In the genomic region with DNA sequence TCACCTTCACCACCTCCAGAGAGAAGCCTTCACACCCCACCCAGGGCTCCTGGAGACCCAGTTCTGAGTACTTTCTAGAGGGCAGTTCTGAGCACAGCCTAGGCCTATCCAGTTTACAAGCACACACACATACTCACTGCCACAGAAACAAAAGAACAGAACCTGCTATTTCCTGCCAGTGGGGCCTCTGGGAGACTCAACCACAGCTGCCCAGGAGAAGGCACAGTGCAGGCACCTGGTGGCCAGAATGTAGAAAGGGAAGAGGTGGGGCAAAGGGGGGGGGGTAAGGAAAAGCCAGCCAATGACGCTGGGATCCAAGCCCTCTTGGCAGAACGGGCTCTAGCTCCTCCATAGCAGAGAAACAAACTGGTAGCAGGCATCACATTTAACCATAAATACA, we compare ENCODE assay signal across 16 mouse cellular contexts. TPM values are rescaled to one million over a fixed set of nuclear protein-coding genes. Genes with fewer than 3 reads are reported as not detected.
DNase-seq lines count a peak whose midpoint lies in the region; ATAC-seq and TF ChIP-seq lines count a peak whose summit lies in the region.
"Had no signal": no experiment of that assay in that cellular context is flagged by ENCODE, and none has a peak within 500 bp of the region (broad histone marks: within the 10 kb centered on the region; RNA-seq: fewer than 3 reads in every experiment).

No protein-coding gene starts in this region.

- WGBS in heart, embryonic 10.5 days: 12% methylated on average over 2 of the region's 2 CpGs
- WGBS in lung, embryonic 14.5 days: 7% methylated on average over 2 of the region's 2 CpGs
- 16% methylated on average over 2 of the region's 2 CpGs for WGBS in embryonic facial prominence, embryonic 12.5 days
- WGBS in limb, embryonic 15.5 days: 7% methylated on average over 2 of the region's 2 CpGs

- H3K4me1 ChIP-seq in heart, embryonic 10.5 days: peaks cover 53% of the 10 kb centered on the region
- H3K4me1 ChIP-seq in lung, embryonic 14.5 days (ENCODE audit: insufficient read depth): no peaks in the 10 kb centered on the region
- peaks cover 20% of the 10 kb centered on the region for H3K4me1 ChIP-seq in embryonic facial prominence, embryonic 12.5 days
- H3K4me1 ChIP-seq in limb, embryonic 15.5 days: peaks cover 51% of the 10 kb centered on the region
- H3K4me1 ChIP-seq: liver, embryonic 12.5 days had no signal

- peaks cover 48% of the 10 kb centered on the region for H3K36me3 ChIP-seq in heart, embryonic 10.5 days
- H3K36me3 ChIP-seq in lung, embryonic 14.5 days (ENCODE audit: insufficient read depth): no peaks in the 10 kb centered on the region
- H3K36me3 ChIP-seq in embryonic facial prominence, embryonic 12.5 days: no peaks in the 10 kb centered on the region
- no peaks in the 10 kb centered on the region for H3K36me3 ChIP-seq in limb, embryonic 15.5 days
- H3K36me3 ChIP-seq: hindbrain, embryonic 10.5 days; liver, embryonic 12.5 days had no signal

- no peak overlapping the region for H3K4me3 ChIP-seq in heart, embryonic 10.5 days
- H3K4me3 ChIP-seq in lung, embryonic 14.5 days (ENCODE audit: low read depth, low read length): no peak overlapping the region
- H3K4me3 ChIP-seq in embryonic facial prominence, embryonic 12.5 days: no peak overlapping the region
- no peak overlapping the region for H3K4me3 ChIP-seq in limb, embryonic 15.5 days
- H3K4me3 ChIP-seq: hindbrain, embryonic 10.5 days; liver, embryonic 12.5 days had no signal

- DNase-seq in heart, embryonic 10.5 days (ENCODE audit: low spot score): no peak
- no peak for DNase-seq in heart, adult 9 months (ENCODE audit: low spot score in 2 of 2)
- DNase-seq in lung, embryonic 14.5 days: no peak
- no peak for DNase-seq in lung, postnatal 36 days
- DNase-seq in spleen, postnatal 10 days (ENCODE audit: low spot score in 2 of 2): no peak
- DNase-seq in layer of hippocampus, adult 11-12 months (ENCODE audit: low spot score): no peak
- DNase-seq: kidney, adult 18-20 months; kidney, postnatal 4 days; layer of hippocampus, postnatal 36 days; midbrain, embryonic 14.5 days; thymus, postnatal 25 days had no signal

- H3K9me3 ChIP-seq in heart, embryonic 10.5 days: no peaks in the 10 kb centered on the region
- no peaks in the 10 kb centered on the region for H3K9me3 ChIP-seq in lung, embryonic 14.5 days (ENCODE audit: low read depth, low read length)
- no peaks in the 10 kb centered on the region for H3K9me3 ChIP-seq in embryonic facial prominence, embryonic 12.5 days
- H3K9me3 ChIP-seq in limb, embryonic 15.5 days: no peaks in the 10 kb centered on the region
- H3K9me3 ChIP-seq: hindbrain, embryonic 10.5 days; liver, embryonic 12.5 days had no signal

- H3K4me2 ChIP-seq in lung, embryonic 14.5 days: no peak overlapping the region
- H3K4me2 ChIP-seq in embryonic facial prominence, embryonic 12.5 days (replicated peaks): no peak overlapping the region
- H3K4me2 ChIP-seq in limb, embryonic 15.5 days: no peak overlapping the region
- H3K4me2 ChIP-seq: liver, embryonic 12.5 days had no signal

- ATAC-seq in lung, embryonic 14.5 days (ENCODE audit: insufficient read depth): no peak
- peak; percentile 62; the same call in 1 of the 2 replicates for ATAC-seq in embryonic facial prominence, embryonic 12.5 days (ENCODE audit: insufficient number of reproducible peaks, insufficient read depth, low FRiP score, low TSS enrichment)
- no peak for ATAC-seq in limb, embryonic 15.5 days (ENCODE audit: insufficient number of reproducible peaks, low FRiP score, low TSS enrichment, low read depth)
- ATAC-seq: forebrain, embryonic 14.5 days; liver, embryonic 12.5 days had no signal

- TF ChIP-seq CTCF in lung, embryonic 14.5 days (IDR thresholded peaks at IDR 0.05; ENCODE audit: low read depth): peak; percentile 27

- no peak overlapping the region for H3K9ac ChIP-seq in lung, embryonic 14.5 days
- no peak overlapping the region for H3K9ac ChIP-seq in embryonic facial prominence, embryonic 12.5 days
- H3K9ac ChIP-seq in limb, embryonic 15.5 days: no peak overlapping the region
- H3K9ac ChIP-seq: liver, embryonic 12.5 days had no signal

- peak overlapping the region; percentile 31 for H3K27ac ChIP-seq in heart, embryonic 10.5 days
- no peak overlapping the region for H3K27ac ChIP-seq in lung, embryonic 14.5 days (ENCODE audit: low read depth)
- H3K27ac ChIP-seq in embryonic facial prominence, embryonic 12.5 days: 0 out of 2 replicates have a peak overlapping the region, but pooled peaks have one; percentile 23
- H3K27ac ChIP-seq in limb, embryonic 15.5 days: peak overlapping the region; percentile 12; the same call in 1 of the 2 replicates
- H3K27ac ChIP-seq: hindbrain, embryonic 10.5 days; liver, embryonic 12.5 days had no signal

- no peaks in the 10 kb centered on the region for H3K27me3 ChIP-seq in heart, embryonic 10.5 days (ENCODE audit: insufficient read depth, poor library complexity, severe bottlenecking)
- H3K27me3 ChIP-seq in lung, embryonic 14.5 days (ENCODE audit: insufficient read depth, low read length): no peaks in the 10 kb centered on the region
- no peaks in the 10 kb centered on the region; the same call in 1 of the 2 replicates for H3K27me3 ChIP-seq in embryonic facial prominence, embryonic 12.5 days
- no peaks in the 10 kb centered on the region for H3K27me3 ChIP-seq in limb, embryonic 15.5 days

RNA-seq across cellular contexts. Expression of a gene that starts 26.1 kb away (rescaled TPM):
- polyA plus RNA-seq in heart, embryonic 10.5 days (2016; fragmentation: Nextera tagmentation; extraction: Ambion mirVana): 136 and 219 TPM in 2 replicates
- 0.79 and 4.2 TPM in 2 replicates for polyA plus RNA-seq in lung, embryonic 14.5 days (2014; fragmentation: Nextera tagmentation; extraction: Ambion mirVana)
- polyA plus RNA-seq in embryonic facial prominence, embryonic 12.5 days (2016; fragmentation: Nextera tagmentation; extraction: Ambion mirVana): 1.1 and 1.6 TPM in 2 replicates
- 28.2 and 98.7 TPM in 2 replicates for polyA plus RNA-seq in limb, embryonic 15.5 days (2015; fragmentation: Nextera tagmentation; extraction: Ambion mirVana)

RNA-seq across cellular contexts. Expression of a gene that starts 37.5 kb away (rescaled TPM):
- polyA plus RNA-seq in heart, embryonic 10.5 days (2016; fragmentation: Nextera tagmentation; extraction: Ambion mirVana): 4.1 and 5.9 TPM in 2 replicates
- polyA plus RNA-seq in lung, embryonic 14.5 days (2014; fragmentation: Nextera tagmentation; extraction: Ambion mirVana): not detected in 2 replicates
- polyA plus RNA-seq in embryonic facial prominence, embryonic 12.5 days (2016; fragmentation: Nextera tagmentation; extraction: Ambion mirVana): 0.97 and 1.1 TPM in 2 replicates
- 0.20 and 0.63 TPM in 2 replicates for polyA plus RNA-seq in limb, embryonic 15.5 days (2015; fragmentation: Nextera tagmentation; extraction: Ambion mirVana)
- polyA plus RNA-seq: forebrain, embryonic 14.5 days; hindbrain, embryonic 10.5 days; liver, embryonic 12.5 days; midbrain, embryonic 14.5 days had no signal

RNA-seq across cellular contexts. Expression of a gene that starts 39.8 kb away (rescaled TPM):
- polyA plus RNA-seq in heart, embryonic 10.5 days (2016; fragmentation: Nextera tagmentation; extraction: Ambion mirVana): not detected in 2 replicates
- polyA plus RNA-seq in lung, embryonic 14.5 days (2014; fragmentation: Nextera tagmentation; extraction: Ambion mirVana): not detected in 2 replicates
- polyA plus RNA-seq in embryonic facial prominence, embryonic 12.5 days (2016; fragmentation: Nextera tagmentation; extraction: Ambion mirVana): not detected in 2 replicates
- not detected in 2 replicates for polyA plus RNA-seq in limb, embryonic 15.5 days (2015; fragmentation: Nextera tagmentation; extraction: Ambion mirVana)
- polyA plus RNA-seq: forebrain, embryonic 14.5 days; hindbrain, embryonic 10.5 days; liver, embryonic 12.5 days; midbrain, embryonic 14.5 days had no signal

RNA-seq across cellular contexts. Expression of a gene that starts 59.3 kb away (rescaled TPM):
- 48.0 and 48.9 TPM in 2 replicates for polyA plus RNA-seq in heart, embryonic 10.5 days (2016; fragmentation: Nextera tagmentation; extraction: Ambion mirVana)
- polyA plus RNA-seq in lung, embryonic 14.5 days (2014; fragmentation: Nextera tagmentation; extraction: Ambion mirVana): 51.1 and 52.7 TPM in 2 replicates
- polyA plus RNA-seq in embryonic facial prominence, embryonic 12.5 days (2016; fragmentation: Nextera tagmentation; extraction: Ambion mirVana): 71.4 TPM in 2 replicates
- polyA plus RNA-seq in limb, embryonic 15.5 days (2015; fragmentation: Nextera tagmentation; extraction: Ambion mirVana): 44.1 and 54.8 TPM in 2 replicates
